Mouse (Mus musculus): ENCODE results near the gene Slc13a2. TPM values are rescaled to one million over a fixed set of nuclear protein-coding genes. Genes with fewer than 3 reads are reported as not detected.
A peak's percentile ranks its signal among the peaks of the same experiment; 100 is the strongest.

The Slc13a2 gene
- polyA plus RNA-seq, 1 experiment from 2014 or later: not detected

GRCm38 (mm10) chr11:78447168-78447567 is 25.2 kb upstream of the Slc13a2 start:
- 76% methylated on average over 3 of the region's 3 CpGs for WGBS
- H3K27ac ChIP-seq (replicated peaks; ENCODE audit: low read depth, low read length): no peak overlapping the region
- no peaks in the 10 kb centered on the region for H3K9me3 ChIP-seq (ENCODE audit: control insufficient read depth, low read length)
- H3K4me2 ChIP-seq (ENCODE audit: low read depth, low read length): no peak overlapping the region
- H3K9ac ChIP-seq (ENCODE audit: low read depth, low read length): no peak overlapping the region
- H3K4me1 ChIP-seq (ENCODE audit: control insufficient read depth, insufficient read depth, low read length): no peaks in the 10 kb centered on the region
- DNase-seq (ENCODE audit: low spot score) (no peak), ATAC-seq (ENCODE audit: low read depth) (no peak)
- no peaks in the 10 kb centered on the region for H3K27me3 ChIP-seq (replicated peaks; ENCODE audit: control insufficient read depth, insufficient read depth, low read length)
- H3K36me3 ChIP-seq (ENCODE audit: control insufficient read depth, insufficient read depth, low read length): no peaks in the 10 kb centered on the region
- H3K4me3 ChIP-seq (ENCODE audit: low read depth, low read length): no peak overlapping the region

GRCm38 (mm10) chr11:78443115-78443514 is 21.1 kb upstream of the Slc13a2 start:
- DNase-seq (ENCODE audit: low spot score) (no peak), ATAC-seq (ENCODE audit: low read depth) (no peak)
- no peaks in the 10 kb centered on the region for H3K36me3 ChIP-seq (ENCODE audit: control insufficient read depth, insufficient read depth, low read length)
- H3K9me3 ChIP-seq (ENCODE audit: control insufficient read depth, low read length): no peaks in the 10 kb centered on the region
- H3K9ac ChIP-seq (ENCODE audit: low read depth, low read length): no peak overlapping the region
- 77% methylated on average over 5 of the region's 5 CpGs for WGBS
- H3K27ac ChIP-seq (replicated peaks; ENCODE audit: low read depth, low read length): no peak overlapping the region
- H3K4me2 ChIP-seq (ENCODE audit: low read depth, low read length): no peak overlapping the region
- no peaks in the 10 kb centered on the region for H3K4me1 ChIP-seq (ENCODE audit: control insufficient read depth, insufficient read depth, low read length)
- H3K4me3 ChIP-seq (ENCODE audit: low read depth, low read length): no peak overlapping the region
- H3K27me3 ChIP-seq (replicated peaks; ENCODE audit: control insufficient read depth, insufficient read depth, low read length): no peaks in the 10 kb centered on the region

GRCm38 (mm10) chr11:78438399-78438930 is 16.4 kb upstream of the Slc13a2 start:
- 80% methylated on average over 3 of the region's 3 CpGs for WGBS
- ATAC-seq (ENCODE audit: low read depth): no peak

GRCm38 (mm10) chr11:78437182-78437581 is 15.2 kb upstream of the Slc13a2 start:
- WGBS: 87% methylated on average over 7 of the region's 7 CpGs
- no peak overlapping the region for H3K27ac ChIP-seq (replicated peaks; ENCODE audit: low read depth, low read length)
- no peak overlapping the region for H3K9ac ChIP-seq (ENCODE audit: low read depth, low read length)
- no peak overlapping the region for H3K4me2 ChIP-seq (ENCODE audit: low read depth, low read length)
- ATAC-seq (ENCODE audit: low read depth): no peak
- H3K4me3 ChIP-seq (ENCODE audit: low read depth, low read length): no peak overlapping the region
- H3K9me3 ChIP-seq (ENCODE audit: control insufficient read depth, low read length): no peaks in the 10 kb centered on the region
- H3K36me3 ChIP-seq (ENCODE audit: control insufficient read depth, insufficient read depth, low read length): no peaks in the 10 kb centered on the region
- no peak for DNase-seq (ENCODE audit: low spot score)
- no peaks in the 10 kb centered on the region for H3K27me3 ChIP-seq (replicated peaks; ENCODE audit: control insufficient read depth, insufficient read depth, low read length)
- H3K4me1 ChIP-seq (ENCODE audit: control insufficient read depth, insufficient read depth, low read length): peaks cover 8% of the 10 kb centered on the region

More at GRCm38 (mm10) chr11:78438399-78438930, 16.4 kb upstream of the Slc13a2 start:
- H3K4me3 ChIP-seq (ENCODE audit: low read depth, low read length): no peak overlapping the region
- no peak overlapping the region for H3K9ac ChIP-seq (ENCODE audit: low read depth, low read length)
- H3K4me1 ChIP-seq (ENCODE audit: control insufficient read depth, insufficient read depth, low read length): peaks cover 8% of the 10 kb centered on the region
- no peak overlapping the region for H3K4me2 ChIP-seq (ENCODE audit: low read depth, low read length)
- H3K9me3 ChIP-seq (ENCODE audit: control insufficient read depth, low read length): no peaks in the 10 kb centered on the region
- DNase-seq (ENCODE audit: low spot score): no peak
- H3K27me3 ChIP-seq (replicated peaks; ENCODE audit: control insufficient read depth, insufficient read depth, low read length): no peaks in the 10 kb centered on the region
- H3K27ac ChIP-seq (replicated peaks; ENCODE audit: low read depth, low read length): no peak overlapping the region
- no peaks in the 10 kb centered on the region for H3K36me3 ChIP-seq (ENCODE audit: control insufficient read depth, insufficient read depth, low read length)

- ATAC-seq (ENCODE audit: low read depth): peak; percentile 89
- Histone ChIP-seq H3K27ac (replicated peaks; ENCODE audit: low read depth, low read length) (peak overlapping the region; percentile 35; the same call in 1 of the 2 replicates), H3K4me3 (ENCODE audit: low read depth, low read length) (no peak overlapping the region), H3K9me3 (ENCODE audit: control insufficient read depth, low read length) (no peaks in the 10 kb centered on the region), H3K4me2 (ENCODE audit: low read depth, low read length) (peak overlapping the region; percentile 18), H3K36me3 (ENCODE audit: control insufficient read depth, insufficient read depth, low read length) (no peaks in the 10 kb centered on the region), H3K27me3 (replicated peaks; ENCODE audit: control insufficient read depth, insufficient read depth, low read length) (no peaks in the 10 kb centered on the region), H3K9ac (ENCODE audit: low read depth, low read length) (no peak overlapping the region), H3K4me1 (ENCODE audit: control insufficient read depth, insufficient read depth, low read length) (peaks cover 8% of the 10 kb centered on the region)
- 3% methylated on average over 19 of the region's 19 CpGs for WGBS
- peak; percentile 74 for DNase-seq (ENCODE audit: low spot score)
Observed at GRCm38 (mm10) chr11:78435776-78436349, 13.8 kb upstream of the Slc13a2 start.

- no peak for ATAC-seq (ENCODE audit: low read depth)
- no peak for DNase-seq (ENCODE audit: low spot score)
- Histone ChIP-seq H3K27ac (replicated peaks; ENCODE audit: low read depth, low read length) (no peak overlapping the region), H3K4me2 (ENCODE audit: low read depth, low read length) (no peak overlapping the region), H3K4me1 (ENCODE audit: control insufficient read depth, insufficient read depth, low read length) (peaks cover 8% of the 10 kb centered on the region), H3K36me3 (ENCODE audit: control insufficient read depth, insufficient read depth, low read length) (no peaks in the 10 kb centered on the region), H3K4me3 (ENCODE audit: low read depth, low read length) (no peak overlapping the region), H3K9me3 (ENCODE audit: control insufficient read depth, low read length) (no peaks in the 10 kb centered on the region), H3K27me3 (replicated peaks; ENCODE audit: control insufficient read depth, insufficient read depth, low read length) (no peaks in the 10 kb centered on the region), H3K9ac (ENCODE audit: low read depth, low read length) (no peak overlapping the region)
- WGBS: 77% methylated on average over 4 of the region's 4 CpGs
Observed at GRCm38 (mm10) chr11:78434052-78434451, 12.0 kb upstream of the Slc13a2 start.

GRCm38 (mm10) chr11:78431176-78431575 is 9.2 kb upstream of the Slc13a2 start:
- no peak overlapping the region for H3K4me2 ChIP-seq (ENCODE audit: low read depth, low read length)
- no peaks in the 10 kb centered on the region for H3K36me3 ChIP-seq (ENCODE audit: control insufficient read depth, insufficient read depth, low read length)
- peaks cover 6% of the 10 kb centered on the region for H3K4me1 ChIP-seq (ENCODE audit: control insufficient read depth, insufficient read depth, low read length)
- H3K9ac ChIP-seq (ENCODE audit: low read depth, low read length): no peak overlapping the region
- no peaks in the 10 kb centered on the region for H3K9me3 ChIP-seq (ENCODE audit: control insufficient read depth, low read length)
- WGBS: 86% methylated on average over 10 of the region's 10 CpGs
- no peak for DNase-seq (ENCODE audit: low spot score)
- H3K4me3 ChIP-seq (ENCODE audit: low read depth, low read length): no peak overlapping the region
- no peak overlapping the region for H3K27ac ChIP-seq (replicated peaks; ENCODE audit: low read depth, low read length)
- H3K27me3 ChIP-seq (replicated peaks; ENCODE audit: control insufficient read depth, insufficient read depth, low read length): no peaks in the 10 kb centered on the region
- no peak for ATAC-seq (ENCODE audit: low read depth)

- no peak overlapping the region for H3K9ac ChIP-seq (ENCODE audit: low read depth, low read length)
- H3K27me3 ChIP-seq (replicated peaks; ENCODE audit: control insufficient read depth, insufficient read depth, low read length): no peaks in the 10 kb centered on the region
- no peaks in the 10 kb centered on the region for H3K36me3 ChIP-seq (ENCODE audit: control insufficient read depth, insufficient read depth, low read length)
- ATAC-seq (ENCODE audit: low read depth) (no peak), DNase-seq (ENCODE audit: low spot score) (no peak)
- no peak overlapping the region for H3K4me3 ChIP-seq (ENCODE audit: low read depth, low read length)
- H3K4me1 ChIP-seq (ENCODE audit: control insufficient read depth, insufficient read depth, low read length): no peaks in the 10 kb centered on the region
- H3K27ac ChIP-seq (replicated peaks; ENCODE audit: low read depth, low read length): no peak overlapping the region
- H3K4me2 ChIP-seq (ENCODE audit: low read depth, low read length): no peak overlapping the region
- WGBS: 56% methylated on average over 11 of the region's 11 CpGs
- no peaks in the 10 kb centered on the region for H3K9me3 ChIP-seq (ENCODE audit: control insufficient read depth, low read length)
Observed at GRCm38 (mm10) chr11:78430195-78430878, 8.3 kb upstream of the Slc13a2 start.

- Histone ChIP-seq H3K4me3 (ENCODE audit: low read depth, low read length) (no peak overlapping the region), H3K36me3 (ENCODE audit: control insufficient read depth, insufficient read depth, low read length) (no peaks in the 10 kb centered on the region), H3K27me3 (replicated peaks; ENCODE audit: control insufficient read depth, insufficient read depth, low read length) (no peaks in the 10 kb centered on the region), H3K4me2 (ENCODE audit: low read depth, low read length) (no peak overlapping the region), H3K9me3 (ENCODE audit: control insufficient read depth, low read length) (no peaks in the 10 kb centered on the region), H3K27ac (replicated peaks; ENCODE audit: low read depth, low read length) (no peak overlapping the region), H3K4me1 (ENCODE audit: control insufficient read depth, insufficient read depth, low read length) (no peaks in the 10 kb centered on the region), H3K9ac (ENCODE audit: low read depth, low read length) (no peak overlapping the region)
- ATAC-seq (ENCODE audit: low read depth): no peak
- 79% methylated on average over 5 of the region's 5 CpGs for WGBS
- DNase-seq (ENCODE audit: low spot score): no peak
Observed at GRCm38 (mm10) chr11:78428309-78428708, 6.3 kb upstream of the Slc13a2 start.
